Mouse (Mus musculus): ENCODE measurements around the gene Vmn1r7.

DNA sequence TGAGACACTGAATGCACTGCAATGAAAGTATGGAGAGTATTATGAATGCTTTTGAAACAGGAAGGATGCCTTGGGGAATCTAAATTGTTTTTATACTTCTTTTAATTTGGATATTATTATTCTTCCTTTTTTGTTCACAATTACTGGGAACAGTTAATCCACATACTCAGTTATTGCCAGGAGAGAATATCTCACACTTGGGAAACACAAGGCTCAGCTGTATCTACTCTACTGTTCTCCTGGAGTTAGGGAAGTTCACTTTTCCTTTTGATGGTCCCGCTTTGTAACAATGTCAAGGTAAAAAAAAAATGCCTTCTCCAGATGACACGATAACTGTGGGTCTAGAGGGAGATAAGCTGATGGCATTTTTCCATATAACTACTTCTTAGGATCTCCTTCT lies 28.2 kb downstream of the Vmn1r7 start, which contains the start of gene Vmn1r6:
- TF ChIP-seq POLR2A (IDR thresholded peaks at IDR 0.05; ENCODE audit: borderline replicate concordance, control insufficient read depth, low read depth, low read length) (no peak), CTCF (IDR thresholded peaks at IDR 0.05; ENCODE audit: control insufficient read depth, insufficient read depth, low read length) (no peak)

All from bone marrow, adult 2 months (tissue).